Mouse (Mus musculus) neural tube, embryonic 13.5 days (tissue): ENCODE data around the gene Tcte2. TPM values are rescaled to one million over a fixed set of nuclear protein-coding genes. Genes with fewer than 3 reads are reported as not detected.
A peak's percentile ranks its signal among the peaks of the same experiment; 100 is the strongest.

Experiments
- ATAC-seq: fragments of 200-750 bp; cut with Nextera tagmentation; 2 replicates; pipeline ENCODE4 v1.8.0; 2017; ENCODE audit warnings: low read depth, mild to moderate bottlenecking, moderate TSS enrichment, moderate library complexity
- H3K27ac ChIP-seq: fragments of 300-500 bp; sonication (generic); replicated peaks from 2 replicates; pipeline ENCODE4 v1.5.1; 2015; ENCODE audit warnings: moderate library complexity, mild to moderate bottlenecking, inconsistent platforms
- H3K27me3 ChIP-seq: fragments of 300-500 bp; sonication (generic); 2 replicates; pipeline ENCODE4 v1.6.1; 2015; ENCODE audit warnings: mild to moderate bottlenecking, inconsistent platforms
- H3K36me3 ChIP-seq: fragments of 300-500 bp; sonication (generic); 2 replicates; pipeline ENCODE4 v1.6.1; 2015; ENCODE audit warnings: mild to moderate bottlenecking, inconsistent platforms
- H3K4me1 ChIP-seq: fragments of 300-500 bp; sonication (generic); replicated peaks from 2 replicates; pipeline ENCODE4 v1.6.1; 2015; ENCODE audit warnings: inconsistent platforms
- H3K4me2 ChIP-seq: fragments of 300-500 bp; sonication (generic); 2 replicates; pipeline ENCODE4 v1.6.1; 2015; ENCODE audit warnings: inconsistent platforms, mild to moderate bottlenecking, moderate library complexity
- H3K4me3 ChIP-seq: fragments of 300-500 bp; sonication (generic); 2 replicates; pipeline ENCODE4 v1.5.1; 2015; ENCODE audit warnings: mild to moderate bottlenecking, inconsistent platforms
- H3K9ac ChIP-seq: fragments of 300-500 bp; sonication (generic); 2 replicates; pipeline ENCODE4 v1.6.1; 2015; ENCODE audit warnings: moderate library complexity, mild to moderate bottlenecking, inconsistent platforms
- H3K9me3 ChIP-seq: fragments of 300-500 bp; sonication (generic); 2 replicates; pipeline ENCODE4 v1.6.1; 2016; ENCODE audit warnings: inconsistent platforms
- WGBS: fragments of 180-500 bp; shearing (Covaris S2); methylation state at CpG from one replicate; pipeline ENCODE4 v1.1.7; 2015; 5-methylcytosine and 5-hydroxymethylcytosine counted together
- polyA plus RNA-seq: library from polyadenylated mRNA; unstranded; fragments of >200 nt; fragmentation: Nextera tagmentation; extraction: Ambion mirVana; gene quantifications from 2 replicates; pipeline ENCODE4 v1.2.1, GENCODE M21; 2015

Tcte2 gene
- polyA plus RNA-seq, 1 experiment from 2014 or later: 17.8 TPM

- no peak overlapping the region for H3K9ac ChIP-seq
- WGBS: 89% methylated on average over 6 of the region's 6 CpGs
- 0 out of 2 replicates have a peak overlapping the region, but pooled peaks have one; percentile 6 for H3K27ac ChIP-seq
- no peaks in the 10 kb centered on the region for H3K27me3 ChIP-seq
- peaks cover 22% of the 10 kb centered on the region for H3K4me1 ChIP-seq
- H3K36me3 ChIP-seq: no peaks in the 10 kb centered on the region
- H3K9me3 ChIP-seq: no peaks in the 10 kb centered on the region
- no peak overlapping the region for H3K4me3 ChIP-seq
- ATAC-seq: no peak
- no peak overlapping the region for H3K4me2 ChIP-seq
These were observed 17.4 kb downstream of the Tcte2 start for GRCm38 (mm10) chr17:13744219-13744618.

GRCm38 (mm10) chr17:13743709-13744079 is 17.9 kb downstream of the Tcte2 start:
- H3K27ac ChIP-seq: peak overlapping the region; percentile 13; the same call in 1 of the 2 replicates
- whole genome bisulfite sequencing: 47% methylated on average over 5 of the region's 5 CpGs

GRCm38 (mm10) chr17:13742941-13743708 is 18.5 kb downstream of the Tcte2 start:
- H3K9ac ChIP-seq: 0 out of 2 replicates have a peak overlapping the region, but pooled peaks have one; percentile 26

More at GRCm38 (mm10) chr17:13743709-13744079, 17.9 kb downstream of the Tcte2 start:
- Histone ChIP-seq H3K27me3 (no peaks in the 10 kb centered on the region), H3K4me2 (no peak overlapping the region), H3K4me1 (peaks cover 22% of the 10 kb centered on the region), H3K36me3 (no peaks in the 10 kb centered on the region), H3K9me3 (no peaks in the 10 kb centered on the region), H3K4me3 (no peak overlapping the region), H3K9ac (no peak overlapping the region)
- ATAC-seq: no peak

GRCm38 (mm10) chr17:13742334-13742733 is 19.3 kb downstream of the Tcte2 start:
- Histone ChIP-seq H3K27me3 (no peaks in the 10 kb centered on the region), H3K4me2 (no peak overlapping the region)
- 43% methylated on average over 2 of the region's 2 CpGs for WGBS

More at GRCm38 (mm10) chr17:13742941-13743708, 18.5 kb downstream of the Tcte2 start:
- ATAC-seq: no peak
- Histone ChIP-seq H3K4me2 (no peak overlapping the region), H3K27me3 (no peaks in the 10 kb centered on the region), H3K27ac (peak overlapping the region; percentile 13; the same call in 1 of the 2 replicates), H3K36me3 (no peaks in the 10 kb centered on the region), H3K9me3 (no peaks in the 10 kb centered on the region), H3K4me1 (peaks cover 22% of the 10 kb centered on the region), H3K4me3 (no peak overlapping the region)
- 43% methylated on average over 7 of the region's 7 CpGs for WGBS

GRCm38 (mm10) chr17:13741611-13742010 is 20.0 kb downstream of the Tcte2 start:
- Histone ChIP-seq H3K4me1 (peaks cover 28% of the 10 kb centered on the region), H3K9ac (no peak overlapping the region), H3K4me3 (no peak overlapping the region), H3K4me2 (no peak overlapping the region), H3K27me3 (no peaks in the 10 kb centered on the region), H3K9me3 (no peaks in the 10 kb centered on the region), H3K36me3 (no peaks in the 10 kb centered on the region), H3K27ac (no peak overlapping the region)
- ATAC-seq: no peak
- WGBS: 87% methylated on average over 7 of the region's 7 CpGs

More at GRCm38 (mm10) chr17:13742334-13742733, 19.3 kb downstream of the Tcte2 start:
- no peak for ATAC-seq
- Histone ChIP-seq H3K9ac (no peak overlapping the region), H3K36me3 (no peaks in the 10 kb centered on the region), H3K4me1 (peaks cover 26% of the 10 kb centered on the region), H3K4me3 (no peak overlapping the region), H3K9me3 (no peaks in the 10 kb centered on the region), H3K27ac (no peak overlapping the region)

- Histone ChIP-seq H3K4me1 (peaks cover 28% of the 10 kb centered on the region), H3K27ac (no peak overlapping the region), H3K36me3 (no peaks in the 10 kb centered on the region), H3K27me3 (no peaks in the 10 kb centered on the region), H3K4me2 (no peak overlapping the region), H3K4me3 (no peak overlapping the region), H3K9me3 (no peaks in the 10 kb centered on the region), H3K9ac (no peak overlapping the region)
- WGBS: 66% methylated on average over 2 of the region's 2 CpGs
- ATAC-seq: no peak
These were observed 20.8 kb downstream of the Tcte2 start for GRCm38 (mm10) chr17:13740796-13741195.

GRCm38 (mm10) chr17:13739981-13740380 is 21.6 kb downstream of the Tcte2 start:
- Histone ChIP-seq H3K27ac (no peak overlapping the region), H3K9me3 (no peaks in the 10 kb centered on the region), H3K36me3 (no peaks in the 10 kb centered on the region), H3K4me1 (peaks cover 23% of the 10 kb centered on the region), H3K4me3 (no peak overlapping the region), H3K4me2 (no peak overlapping the region), H3K9ac (no peak overlapping the region), H3K27me3 (no peaks in the 10 kb centered on the region)
- WGBS: 73% methylated on average over 5 of the region's 5 CpGs
- no peak for ATAC-seq

GRCm38 (mm10) chr17:13738916-13739315 is 22.7 kb downstream of the Tcte2 start:
- Histone ChIP-seq H3K4me1 (peaks cover 18% of the 10 kb centered on the region), H3K9ac (no peak overlapping the region)
- ATAC-seq: no peak

GRCm38 (mm10) chr17:13738121-13738776 is 23.4 kb downstream of the Tcte2 start:
- no peak overlapping the region for H3K9ac ChIP-seq
- no peak for ATAC-seq
- H3K27ac ChIP-seq: no peak overlapping the region
- no peaks in the 10 kb centered on the region for H3K36me3 ChIP-seq
- no peak overlapping the region for H3K4me3 ChIP-seq
- H3K9me3 ChIP-seq: no peaks in the 10 kb centered on the region
- H3K4me2 ChIP-seq: no peak overlapping the region
- H3K4me1 ChIP-seq: peaks cover 11% of the 10 kb centered on the region
- H3K27me3 ChIP-seq: no peaks in the 10 kb centered on the region
- WGBS: 80% methylated on average over 7 of the region's 7 CpGs

More at GRCm38 (mm10) chr17:13738916-13739315, 22.7 kb downstream of the Tcte2 start:
- 95% methylated on average over 2 of the region's 2 CpGs for WGBS
- no peak overlapping the region for H3K4me3 ChIP-seq
- H3K27me3 ChIP-seq: no peaks in the 10 kb centered on the region
- H3K27ac ChIP-seq: no peak overlapping the region
- no peak overlapping the region for H3K4me2 ChIP-seq
- H3K36me3 ChIP-seq: no peaks in the 10 kb centered on the region
- no peaks in the 10 kb centered on the region for H3K9me3 ChIP-seq

- Histone ChIP-seq H3K4me2 (no peak overlapping the region), H3K9me3 (no peaks in the 10 kb centered on the region), H3K4me1 (peaks cover 7% of the 10 kb centered on the region; the same call in 1 of the 2 replicates), H3K9ac (no peak overlapping the region), H3K36me3 (no peaks in the 10 kb centered on the region), H3K27me3 (no peaks in the 10 kb centered on the region), H3K27ac (peak overlapping the region; percentile 28; the same call in 1 of the 2 replicates), H3K4me3 (no peak overlapping the region)
- WGBS: 67% methylated on average over 6 of the region's 6 CpGs
- peak; percentile 40 for ATAC-seq
These were observed 24.3 kb downstream of the Tcte2 start for GRCm38 (mm10) chr17:13737336-13737735.

- 74% methylated on average over 8 of the region's 8 CpGs for WGBS
- no peak overlapping the region for H3K4me2 ChIP-seq
These were observed 25.8 kb downstream of the Tcte2 start for GRCm38 (mm10) chr17:13735803-13736282.

GRCm38 (mm10) chr17:13735057-13735456 is 26.6 kb downstream of the Tcte2 start:
- Histone ChIP-seq H3K4me2 (no peak overlapping the region), H3K27me3 (no peaks in the 10 kb centered on the region), H3K9ac (no peak overlapping the region), H3K4me1 (peaks cover 7% of the 10 kb centered on the region; the same call in 1 of the 2 replicates), H3K4me3 (no peak overlapping the region), H3K36me3 (no peaks in the 10 kb centered on the region), H3K27ac (no peak overlapping the region), H3K9me3 (no peaks in the 10 kb centered on the region)
- ATAC-seq: no peak
- WGBS: 90% methylated on average over 5 of the region's 5 CpGs

More at GRCm38 (mm10) chr17:13735803-13736282, 25.8 kb downstream of the Tcte2 start:
- Histone ChIP-seq H3K9me3 (no peaks in the 10 kb centered on the region), H3K9ac (no peak overlapping the region), H3K4me1 (peaks cover 7% of the 10 kb centered on the region; the same call in 1 of the 2 replicates), H3K27ac (no peak overlapping the region), H3K27me3 (no peaks in the 10 kb centered on the region), H3K4me3 (no peak overlapping the region), H3K36me3 (no peaks in the 10 kb centered on the region)
- no peak for ATAC-seq
